Mouse (Mus musculus): ENCODE results near the gene Stx8.

Stx8 gene

DNA sequence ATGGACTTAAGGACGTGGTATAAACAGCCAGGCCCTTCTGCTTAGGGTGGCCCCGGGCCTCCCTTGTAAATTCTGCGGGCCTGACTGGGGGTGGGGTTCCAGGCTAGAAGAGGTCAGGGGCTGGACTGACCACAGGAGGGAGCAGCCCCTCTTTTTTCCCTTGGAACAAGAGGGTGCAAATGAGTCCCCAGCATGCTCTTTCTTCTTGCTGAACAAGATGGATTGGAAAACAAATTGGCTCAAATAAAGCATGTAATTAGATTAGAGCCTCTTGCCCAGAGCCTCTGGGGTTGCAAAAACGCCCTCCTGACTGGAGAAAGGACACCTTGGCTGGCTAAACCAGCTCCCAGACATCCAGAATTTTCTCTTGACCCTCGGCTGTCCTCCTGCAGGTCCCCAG lies 273.8 kb downstream of the Stx8 start:
- peak; percentile 72 for DNase-seq

DNA sequence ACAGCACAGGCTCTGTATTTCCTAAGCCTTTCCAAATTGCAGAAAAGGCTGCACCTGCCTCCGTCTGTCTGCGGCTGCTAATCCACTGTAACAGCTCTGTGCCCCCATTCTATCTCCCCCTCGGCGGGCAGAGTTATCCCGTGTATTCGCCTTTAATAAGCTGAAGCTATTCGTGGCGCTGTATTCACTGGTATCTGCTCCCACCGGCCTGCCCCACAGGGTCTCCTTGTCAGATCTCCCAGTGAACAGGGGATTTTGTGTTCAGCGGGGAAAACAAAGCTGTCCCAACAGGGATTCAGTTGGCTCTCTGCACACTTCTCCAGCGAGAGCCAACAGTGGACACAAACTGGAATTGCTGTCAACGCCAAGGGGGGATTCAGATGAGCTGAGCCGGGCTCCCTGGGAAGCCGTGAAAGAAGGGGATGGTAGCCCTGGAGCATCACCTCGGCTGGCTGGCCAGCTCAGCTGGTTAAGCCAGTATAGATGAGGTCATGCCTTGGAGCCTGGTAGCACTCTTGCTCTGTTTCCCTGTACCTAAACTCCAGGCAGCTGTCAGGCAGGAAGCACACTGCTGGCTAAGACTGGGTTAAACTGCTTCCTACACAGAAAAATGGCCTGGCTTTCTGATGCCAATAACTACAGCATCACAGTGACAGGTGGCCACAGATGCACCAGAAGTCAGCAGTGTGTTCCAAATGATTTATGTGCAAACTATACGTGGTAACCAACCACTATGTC lies 278.4 kb downstream of the Stx8 start:
- peak; percentile 53 for DNase-seq

DNA sequence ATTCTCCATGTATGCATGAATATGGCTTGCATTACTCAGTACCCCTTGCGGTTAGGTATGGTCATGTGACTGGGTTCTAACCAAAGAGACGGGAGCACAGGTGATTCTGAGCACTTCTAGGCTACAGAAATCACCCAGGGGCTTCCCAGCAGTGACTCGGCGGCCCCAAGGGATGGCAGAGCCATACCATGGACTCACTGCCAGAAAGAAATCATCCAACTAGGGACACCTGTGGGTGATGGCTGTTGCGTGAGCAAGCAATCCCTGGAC lies 278.9 kb downstream of the Stx8 start:
- no peak for DNase-seq

DNA sequence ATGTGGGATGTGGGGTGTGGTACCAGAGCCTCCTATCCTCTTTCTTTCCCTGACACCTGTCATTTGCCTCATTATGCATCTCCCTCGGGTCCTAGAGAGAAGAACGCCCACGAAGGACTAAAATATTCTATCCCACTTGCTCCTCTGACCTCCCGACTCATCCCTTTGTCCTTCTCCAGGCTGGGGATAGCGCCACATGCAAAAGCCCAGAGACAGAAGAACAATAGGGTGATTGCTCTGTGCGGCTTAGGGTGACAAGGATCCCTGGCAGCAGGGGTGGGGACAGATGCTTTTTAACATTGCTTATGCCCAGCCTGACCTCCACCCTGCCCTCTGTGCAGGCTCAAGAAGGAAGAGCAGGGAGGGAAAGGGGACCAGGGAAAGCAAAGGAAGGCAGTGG lies 281.9 kb downstream of the Stx8 start:
- DNase-seq = peak; percentile 18

DNA sequence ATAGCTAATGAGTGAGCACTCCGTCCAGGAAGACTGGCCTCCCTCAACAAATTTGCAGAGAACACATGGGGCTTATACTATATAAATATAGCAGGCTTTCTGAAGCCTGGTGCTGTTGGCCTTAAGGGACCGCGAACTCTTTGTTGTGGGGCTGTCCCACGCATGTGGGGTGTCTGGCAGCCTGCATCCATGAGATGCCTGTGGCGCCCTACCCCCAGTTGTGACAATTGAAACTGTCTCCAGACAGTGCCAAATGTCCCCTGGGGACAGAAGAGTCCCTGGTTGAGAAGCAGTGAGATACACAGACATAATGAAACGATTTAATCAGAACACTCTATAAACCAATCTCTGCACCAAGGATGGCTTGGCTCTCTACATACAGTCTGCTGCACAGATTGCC lies 284.1 kb downstream of the Stx8 start:
- peak; percentile 29 for DNase-seq

DNA sequence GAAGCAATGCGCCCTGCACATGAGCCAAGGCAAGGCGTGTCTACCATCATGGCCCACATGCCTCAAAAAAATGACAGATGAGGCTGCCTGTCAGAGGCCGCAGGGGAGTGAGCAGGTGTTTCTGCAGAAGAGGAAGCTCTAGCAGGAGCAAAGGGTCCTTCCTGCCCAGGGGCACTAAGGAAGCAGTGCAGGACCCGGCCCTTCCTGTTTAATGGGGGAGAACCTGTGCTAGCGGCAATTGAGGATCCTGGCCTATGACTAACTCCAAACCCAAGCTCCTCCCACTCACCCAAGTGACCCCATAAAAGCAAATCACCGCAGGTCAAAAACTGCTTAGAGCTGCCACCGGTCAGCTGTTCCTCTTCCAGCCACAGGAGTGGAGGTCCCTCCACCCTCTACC lies 287.5 kb downstream of the Stx8 start:
- no peak for DNase-seq

Data from retina, postnatal 1 day (tissue).